Mouse (Mus musculus) T-helper 1 cell (primary cell): ENCODE measurements around the gene Erich3.

Experiments used
- in situ Hi-C: fragments of 300-600 bp; cut with MboI, MseI; formaldehyde crosslinking; loops from one replicate; pipeline ENCODE4 v1.15.1; 2025; ENCODE audit warnings: high pct_unique_total_duplicates

Erich3 gene

DNA sequence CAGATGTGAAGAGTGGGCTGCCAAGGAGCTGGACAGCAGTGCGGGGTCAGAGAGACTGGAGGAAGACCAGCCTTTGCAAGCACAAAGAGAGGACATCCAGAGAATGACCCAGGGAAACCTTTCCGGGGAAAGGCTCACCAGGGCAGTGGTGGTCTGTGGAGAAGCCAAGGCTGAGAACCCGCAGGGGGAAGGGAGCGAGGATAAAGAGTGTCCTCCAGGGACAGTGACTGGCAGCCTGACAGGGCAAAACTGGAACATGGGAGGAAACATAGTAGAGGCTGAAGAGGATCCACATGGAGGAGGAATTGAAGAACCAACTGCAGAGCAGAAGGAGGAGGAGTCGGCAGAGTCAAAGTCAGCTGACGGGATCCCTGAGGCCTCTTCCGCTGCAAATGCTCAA, 100.5 kb downstream of the Erich3 start:
- in situ Hi-C loops, result no loop called here

DNA sequence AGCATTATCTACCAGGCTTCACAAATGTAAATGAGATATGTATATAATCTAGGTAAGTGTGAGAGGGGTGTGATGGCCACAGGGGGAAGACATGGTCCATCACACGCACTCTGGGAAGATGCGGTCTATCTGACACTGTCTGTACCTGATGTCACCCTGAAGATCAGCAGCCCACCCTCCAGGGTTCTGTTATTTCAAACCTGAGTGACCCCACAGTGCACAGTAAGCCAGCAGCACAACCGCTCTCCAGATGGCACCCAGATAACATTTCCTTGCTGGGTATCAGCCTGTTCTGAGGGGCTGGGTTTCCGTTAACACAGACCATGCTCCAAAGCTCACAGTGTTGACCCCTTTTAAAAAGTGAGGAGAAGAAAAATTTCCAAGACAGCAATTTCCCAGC, 102.7 kb downstream of the Erich3 start:
- in situ Hi-C loops, result no loop called here

DNA sequence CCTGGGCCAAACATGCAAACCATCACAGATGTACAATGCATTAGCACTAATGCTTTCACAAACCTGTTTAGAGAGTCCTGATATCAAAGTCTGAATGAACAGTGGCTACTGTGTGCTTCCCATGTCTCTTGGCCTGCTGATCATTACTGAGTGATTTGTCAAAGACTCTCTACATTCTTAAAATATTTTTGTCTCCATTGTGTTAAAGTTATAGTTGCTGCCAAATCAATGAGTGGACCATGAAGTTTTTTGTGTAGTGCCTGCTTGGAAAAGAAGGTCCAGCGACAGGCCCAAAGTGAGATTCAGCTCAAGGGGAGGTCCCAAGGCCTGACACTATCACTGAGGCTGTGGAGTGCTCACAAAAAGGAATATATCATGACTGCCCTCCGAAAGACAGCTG, 108.0 kb downstream of the Erich3 start:
- in situ Hi-C loops, result no loop called here

DNA sequence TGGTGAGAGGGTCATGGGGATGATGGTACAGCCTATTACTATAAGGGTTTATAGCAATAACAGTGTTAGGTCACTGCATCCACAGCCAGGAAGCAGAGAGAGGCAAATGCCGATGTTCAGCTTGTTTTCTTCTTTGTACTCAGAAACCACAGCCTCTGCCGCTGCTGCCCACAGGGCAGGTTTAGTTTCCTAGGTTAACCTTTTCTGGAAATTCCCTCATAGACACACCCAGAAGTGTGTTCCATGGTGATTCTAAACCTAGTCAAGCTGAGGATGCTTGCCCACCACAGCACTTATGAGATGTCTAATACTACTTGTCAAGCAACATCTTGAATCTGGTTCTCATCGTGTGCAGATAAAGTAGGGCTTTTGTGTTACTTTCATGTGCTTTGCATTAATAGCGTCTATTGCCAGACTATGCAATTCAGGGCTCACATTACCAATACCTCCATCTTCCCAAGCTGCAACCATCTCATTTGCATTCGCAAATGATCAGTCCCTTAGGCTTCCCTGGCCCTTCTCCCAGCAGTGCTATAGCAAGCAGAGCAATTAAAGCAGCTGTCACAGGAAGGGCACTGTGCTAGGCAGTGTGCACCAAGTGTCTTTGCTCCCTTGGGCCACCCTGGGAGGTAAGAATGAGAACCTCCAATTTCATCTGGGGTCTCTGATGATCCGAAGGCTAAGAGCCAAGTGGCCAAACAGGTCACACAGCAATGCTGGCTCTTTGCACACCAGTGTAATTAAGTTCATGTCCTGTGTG, 115.4 kb downstream of the Erich3 start:
- in situ Hi-C loops, result no loop called here

DNA sequence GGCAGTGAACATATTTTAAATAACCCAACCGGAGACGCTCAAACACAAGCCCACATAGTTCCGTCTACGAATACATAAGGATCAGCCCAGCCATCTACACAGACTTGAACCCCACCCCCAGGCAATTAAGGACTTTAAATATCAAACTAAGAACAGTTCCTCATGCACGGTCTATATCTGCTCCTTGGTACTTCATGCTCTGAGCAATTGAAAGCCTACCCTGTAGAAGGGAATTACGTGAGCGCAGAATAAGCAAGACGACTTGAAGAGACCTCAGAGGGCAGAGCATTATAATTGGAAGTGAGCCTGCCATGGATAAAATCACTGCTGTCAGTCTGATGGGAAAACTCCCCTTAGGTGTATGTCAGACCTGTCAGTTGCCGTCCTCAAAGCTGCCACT, 122.7 kb downstream of the Erich3 start:
- in situ Hi-C loops, result no loop called here

DNA sequence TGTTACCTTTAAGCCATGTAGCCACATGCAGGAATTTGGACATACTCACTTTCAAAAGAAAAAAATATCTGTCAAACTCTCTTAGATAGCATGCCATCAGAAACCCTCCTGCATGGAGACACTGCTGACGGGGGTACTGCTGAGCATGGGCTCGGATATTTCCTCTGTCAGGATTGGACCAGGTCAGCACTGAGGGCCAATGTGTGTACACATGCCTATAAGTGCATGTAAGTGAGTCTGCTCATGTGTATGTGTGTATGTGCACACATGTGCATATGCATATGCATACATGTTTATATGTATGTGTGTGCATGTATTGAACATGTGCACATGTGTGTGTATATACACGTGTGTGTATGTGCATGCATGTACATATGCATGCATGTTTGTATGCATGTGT, 124.0 kb downstream of the Erich3 start:
- in situ Hi-C loops, result no loop called here

DNA sequence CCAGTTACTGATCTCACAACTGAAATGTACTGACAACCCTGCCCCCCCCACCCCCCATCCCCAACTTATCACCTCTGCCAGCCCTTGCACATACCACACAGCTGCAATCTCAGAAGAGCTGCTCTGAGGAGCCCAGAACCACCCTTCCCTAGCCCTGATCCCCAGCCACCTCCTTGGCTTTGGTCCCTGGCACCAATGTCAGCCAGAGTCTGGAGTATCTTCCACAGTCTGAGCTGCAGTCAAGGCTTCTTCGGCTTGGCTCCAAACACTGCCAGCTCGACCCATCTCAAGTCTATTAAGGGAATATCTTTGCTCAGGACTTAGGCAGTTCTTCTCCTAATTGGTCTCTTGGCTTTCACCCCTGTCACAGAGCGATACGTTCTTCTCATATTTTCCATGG, 129.9 kb downstream of the Erich3 start:
- in situ Hi-C loops, result no loop called here

DNA sequence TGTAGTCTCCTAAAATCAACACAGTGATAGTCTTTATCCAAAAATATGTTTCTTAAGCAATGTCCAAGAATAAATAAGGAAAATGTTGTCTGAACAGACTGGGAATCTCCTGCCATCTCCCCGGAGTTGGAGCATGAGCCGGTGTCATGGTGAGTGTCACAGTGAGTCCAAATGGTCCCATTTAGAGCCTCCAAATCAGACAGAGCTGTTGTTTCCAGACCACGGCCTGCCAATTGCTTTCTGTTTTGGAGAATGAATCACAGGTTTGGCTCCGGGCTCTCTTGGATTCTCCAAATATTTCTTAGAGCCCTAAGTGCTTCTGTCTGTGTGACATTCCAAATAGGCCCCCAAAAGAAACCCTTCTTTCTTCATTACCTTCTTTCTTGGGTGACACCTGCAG, 135.1 kb downstream of the Erich3 start:
- in situ Hi-C loops, result no loop called here

DNA sequence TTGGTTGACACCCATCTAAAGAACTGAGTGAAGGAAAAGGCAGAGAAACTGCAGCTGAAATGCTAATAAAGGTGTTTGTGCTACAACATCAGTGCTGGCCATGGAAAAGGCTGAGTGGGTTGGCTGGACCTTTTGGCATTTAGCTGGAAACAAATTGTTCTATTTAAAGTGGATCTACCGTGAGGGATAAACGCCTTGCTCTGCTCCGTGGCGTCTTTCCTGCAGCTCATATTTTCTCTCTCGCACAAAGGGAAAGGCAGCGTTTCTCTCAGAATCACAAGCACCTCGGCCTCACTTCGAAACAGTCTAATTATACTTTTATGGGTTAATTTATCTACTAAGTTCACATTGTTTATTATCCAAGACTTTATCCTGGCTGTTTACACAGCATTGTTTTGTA, 136.8 kb downstream of the Erich3 start:
- in situ Hi-C loops, result no loop called here

DNA sequence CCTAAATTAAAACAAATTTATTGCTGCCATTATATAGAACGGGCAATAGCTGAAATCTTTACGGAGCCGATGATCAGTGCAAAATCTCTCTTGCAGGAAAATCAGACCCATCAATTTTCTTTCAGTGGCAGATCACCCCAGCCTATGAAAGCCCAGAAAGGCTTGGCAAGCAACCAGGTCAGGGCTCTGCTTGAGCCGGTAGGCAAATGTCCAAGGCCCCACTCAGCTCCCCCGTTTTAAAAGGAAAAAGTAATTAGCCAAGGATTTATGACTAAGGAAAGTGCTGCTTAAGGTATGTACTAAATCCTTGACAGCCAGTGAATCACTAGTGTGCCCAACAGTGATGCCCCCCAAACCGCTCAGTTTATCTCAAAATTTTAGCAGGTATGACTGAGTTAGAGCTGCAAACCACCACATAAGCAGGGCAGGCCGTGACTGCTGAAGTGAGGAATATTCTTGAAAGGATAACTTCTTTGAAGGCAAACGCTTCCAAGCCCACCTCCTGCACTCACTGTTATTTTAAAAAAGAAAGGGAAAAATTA, 137.3 kb downstream of the Erich3 start:
- in situ Hi-C loops, result no loop called here

DNA sequence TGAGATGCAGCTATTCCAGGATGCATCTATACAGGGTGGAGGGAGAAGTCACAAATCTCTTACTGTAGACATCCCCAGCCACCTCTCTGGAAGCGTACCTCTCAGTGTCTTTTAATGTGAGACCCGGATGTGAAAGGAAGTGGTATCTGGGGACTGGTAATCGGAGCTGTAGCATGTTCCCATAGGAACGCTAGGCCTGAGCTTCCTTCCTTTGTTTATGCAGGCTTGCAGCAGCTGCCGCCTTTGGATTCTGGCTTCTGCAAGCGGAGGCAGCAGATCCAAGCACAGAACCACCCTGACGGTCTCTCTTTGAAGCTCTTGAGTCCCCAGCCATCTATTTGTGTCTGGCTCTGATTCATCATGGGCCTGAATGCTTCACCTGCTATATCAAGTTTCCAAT, 143.0 kb downstream of the Erich3 start:
- in situ Hi-C loops, result no loop called here

DNA sequence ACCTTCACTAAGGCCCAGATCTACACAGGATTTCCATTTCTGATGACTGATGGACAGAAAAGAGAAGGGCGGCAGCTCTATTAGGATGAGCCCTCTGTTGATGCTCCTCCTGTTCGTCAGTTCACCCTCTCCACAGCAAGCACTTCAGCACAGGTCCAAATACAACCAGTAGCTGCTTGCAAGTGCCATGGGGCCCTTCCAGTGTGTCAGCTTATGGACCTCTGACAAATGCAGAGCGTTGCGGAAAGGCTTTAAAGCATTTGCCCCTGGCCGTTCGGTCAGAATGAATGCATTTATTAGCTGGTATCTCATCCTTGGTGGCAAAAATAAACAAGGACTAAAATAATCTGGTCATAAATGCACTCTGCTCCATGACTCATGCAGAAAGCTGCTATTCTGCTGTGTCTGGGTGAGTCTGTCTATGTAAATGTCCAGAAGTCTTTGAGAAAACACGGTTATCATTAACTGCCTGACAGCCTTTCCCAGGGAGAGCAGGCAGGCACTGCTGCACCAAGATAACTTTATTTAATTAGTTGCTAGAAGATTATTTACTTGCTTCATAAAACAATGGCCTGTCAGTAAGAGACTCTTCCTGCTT, 146.7 kb downstream of the Erich3 start:
- in situ Hi-C loops, result no loop called here

DNA sequence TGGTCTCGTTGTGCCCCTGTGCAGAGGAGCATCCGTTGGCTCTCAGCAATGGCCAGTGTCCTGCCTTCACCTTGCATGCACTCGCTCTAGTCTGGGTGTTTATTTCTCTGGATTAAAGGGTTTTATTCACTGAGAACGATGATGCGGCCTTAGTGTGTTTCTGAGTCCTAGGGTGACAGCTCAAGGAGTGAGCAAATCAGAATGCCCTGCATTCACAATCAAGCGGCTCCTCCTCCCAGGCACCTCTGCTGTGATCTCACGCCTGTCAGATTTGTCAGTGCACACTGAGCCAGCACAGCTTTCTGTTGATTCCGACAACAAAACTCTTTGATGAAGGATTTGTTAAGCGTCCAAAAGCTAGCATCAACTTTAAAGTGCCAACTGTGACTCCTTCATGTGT, 147.6 kb downstream of the Erich3 start:
- in situ Hi-C loops, result no loop called here

DNA sequence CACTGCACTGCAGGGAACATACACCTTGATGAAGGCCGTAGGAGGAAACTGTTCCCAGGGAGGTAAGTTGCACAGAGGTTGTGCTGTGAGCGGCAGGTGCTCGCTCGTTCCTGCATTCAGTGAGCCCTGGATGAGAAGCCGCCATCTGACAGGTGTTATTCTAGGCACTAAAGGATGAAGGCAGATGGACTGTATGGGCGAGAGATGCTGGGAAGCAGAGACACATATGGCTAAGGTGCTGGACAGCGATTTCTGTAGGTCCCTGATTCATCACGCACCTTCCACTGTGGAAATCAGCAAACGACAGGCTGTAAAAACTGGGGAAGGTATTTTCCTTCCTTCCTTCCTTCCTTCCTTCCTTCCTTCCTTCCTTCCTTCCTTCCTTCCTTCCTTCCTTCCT, 148.2 kb downstream of the Erich3 start:
- in situ Hi-C loops, result no loop called here

DNA sequence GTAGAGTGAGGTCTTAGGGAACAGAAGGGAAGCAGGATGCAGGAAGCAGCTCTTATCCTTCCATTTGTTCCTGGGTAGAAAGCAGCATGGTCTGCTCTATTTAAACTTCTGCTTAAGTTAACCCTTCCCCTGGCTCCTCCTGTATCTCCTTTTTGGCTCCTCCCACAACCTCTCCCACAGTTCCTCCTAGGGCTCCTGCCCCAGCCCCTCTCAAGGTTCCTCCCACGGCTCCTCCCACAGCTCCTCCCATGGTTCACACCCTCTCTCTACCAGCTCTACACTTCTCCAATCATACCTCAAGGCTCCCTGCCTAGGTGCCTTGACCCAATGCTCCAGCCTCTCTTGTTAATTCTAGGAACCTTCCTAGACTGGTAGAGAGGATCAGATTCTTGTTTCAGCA, 149.2 kb downstream of the Erich3 start:
- in situ Hi-C loops, result no loop called here

DNA sequence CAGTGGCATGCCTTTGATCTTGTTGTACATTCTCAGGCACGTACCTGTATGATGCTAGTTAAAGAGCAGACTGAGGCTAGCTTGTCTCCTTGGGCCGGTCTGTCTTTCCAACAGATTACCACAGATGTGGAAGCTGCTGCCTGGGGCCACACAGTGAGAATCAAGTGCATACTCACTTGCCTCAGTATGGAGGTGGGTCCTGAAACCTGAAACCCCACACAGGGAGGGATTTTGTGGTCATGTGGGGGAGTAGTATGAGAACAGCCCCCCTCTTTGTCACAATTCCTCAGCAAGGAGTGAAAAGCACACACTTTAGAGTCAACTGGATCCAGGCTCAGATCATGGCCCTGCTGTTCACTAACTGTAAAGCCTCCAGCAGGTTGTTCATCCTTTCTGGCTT, 151.9 kb downstream of the Erich3 start:
- in situ Hi-C loops, result no loop called here

DNA sequence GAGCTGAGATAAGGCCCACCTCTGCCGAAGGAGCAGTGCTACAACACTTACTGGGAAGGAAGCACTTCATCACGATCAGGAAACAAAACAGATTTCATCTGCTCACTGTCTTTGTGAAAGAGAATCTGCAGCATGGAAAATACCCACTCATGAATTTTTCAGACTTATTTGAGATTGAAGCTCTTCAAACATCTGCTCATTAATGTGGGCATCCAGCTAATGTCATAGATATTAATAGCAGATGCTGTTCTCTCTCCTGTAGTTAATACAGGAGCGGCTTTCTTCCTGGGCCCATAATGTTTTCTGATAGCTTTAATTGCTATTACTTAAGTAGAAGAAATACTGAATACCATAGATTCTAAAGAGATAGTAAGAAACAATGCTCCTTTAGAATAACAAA, 152.6 kb downstream of the Erich3 start:
- in situ Hi-C loops, result no loop called here

DNA sequence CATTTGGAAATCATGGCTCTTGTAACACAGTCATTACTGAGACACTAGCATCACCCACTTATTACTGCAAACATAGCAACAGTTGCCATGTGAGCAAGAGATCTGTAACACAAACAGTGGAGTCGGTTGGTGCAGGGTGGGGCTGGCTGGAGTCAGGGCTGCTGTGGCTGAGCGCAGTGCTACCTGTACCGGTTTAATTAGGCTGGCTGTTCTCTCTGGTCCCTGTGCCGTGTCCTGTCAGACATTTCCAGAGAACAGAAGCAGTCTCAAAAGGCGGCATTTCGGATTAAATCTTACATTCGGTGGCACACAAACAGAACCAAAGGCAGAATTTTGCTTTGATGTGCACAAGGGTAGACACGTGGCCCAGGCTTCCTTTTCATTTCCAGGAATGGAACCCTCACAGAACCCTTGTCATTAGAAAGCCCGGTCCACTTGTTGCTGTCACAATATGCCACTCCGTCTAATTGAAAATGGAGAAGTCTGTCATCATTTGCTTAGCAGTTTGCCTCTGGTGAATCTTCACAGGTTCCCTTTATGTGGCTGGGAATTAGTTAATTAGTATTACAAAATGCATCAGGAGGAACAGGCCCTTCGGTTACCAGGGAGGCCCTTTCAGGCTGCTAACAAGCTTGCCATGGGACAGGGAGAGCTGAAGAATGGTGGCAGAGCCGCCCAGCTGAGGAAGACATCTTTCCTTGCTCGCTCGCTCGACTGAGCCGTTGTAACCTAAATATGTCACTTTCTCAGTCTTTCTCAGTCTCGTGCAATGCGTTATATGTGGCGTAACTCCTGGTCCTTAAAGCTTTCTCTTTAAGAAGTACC, 153.4 kb downstream of the Erich3 start:
- in situ Hi-C loops, result no loop called here
